Mouse (Mus musculus) layer of hippocampus, adult 8-10 months (tissue): ENCODE results near the gene Sgo2a. TPM values are rescaled to one million over a fixed set of nuclear protein-coding genes. Genes with fewer than 3 reads are reported as not detected.
"Not testable (repeated sequence)": the region's sequence is repeated elsewhere in the genome, so short reads cannot be mapped to it uniquely, and the experiment has no call there.

ENCODE experiments used
- DNase-seq, 2 experiments: peaks; one replicate each; pipeline ENCODE4 v3.0.0; 2022; ENCODE audit warnings: low spot score in 2 of 2
- total RNA-seq, 4 experiments: library from RNA; stranded (reverse); gene quantifications; 2 replicates each; pipeline ENCODE4 v1.2.4; 2022

The Sgo2a gene
- total RNA-seq, 4 experiments from 2014 or later: 0.36 to 0.67 (median 0.40) TPM

DNA sequence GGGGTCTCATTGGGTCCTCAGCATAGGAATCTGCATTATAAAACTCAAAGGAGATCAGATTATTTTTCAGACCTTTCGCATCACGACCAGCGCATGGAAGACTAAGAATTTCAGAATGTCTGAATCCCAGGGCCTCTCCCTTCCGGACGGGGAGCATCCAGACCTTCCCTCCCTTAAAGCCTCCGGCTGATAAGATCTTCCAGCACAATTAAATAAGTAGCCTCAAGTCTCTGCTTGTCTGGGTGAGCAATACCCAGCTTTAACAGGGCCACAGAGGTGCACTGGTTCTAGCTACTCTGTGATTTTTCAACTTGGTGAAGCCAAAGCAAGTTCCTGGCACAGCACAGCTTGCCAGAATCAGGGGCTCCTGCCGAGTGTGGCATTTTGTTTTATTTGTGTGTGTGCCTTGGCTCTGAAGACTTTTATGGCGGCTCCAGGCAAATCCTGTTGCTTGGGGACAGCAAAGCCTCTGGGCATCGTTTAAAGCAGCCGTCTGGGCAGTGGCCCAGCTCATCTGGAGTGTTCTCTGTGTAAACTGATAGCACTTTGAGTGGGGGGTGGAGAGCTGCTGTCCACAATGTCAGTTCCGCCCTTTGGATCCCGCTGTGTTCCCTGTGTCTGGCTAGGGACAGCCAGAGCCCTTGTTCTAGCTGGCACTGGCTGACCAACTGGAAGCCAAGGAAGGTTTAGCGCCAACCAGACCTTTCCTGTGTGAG, 34.5 kb downstream of the Sgo2a start:
- DNase-seq: peak; percentile 56 to 63

DNA sequence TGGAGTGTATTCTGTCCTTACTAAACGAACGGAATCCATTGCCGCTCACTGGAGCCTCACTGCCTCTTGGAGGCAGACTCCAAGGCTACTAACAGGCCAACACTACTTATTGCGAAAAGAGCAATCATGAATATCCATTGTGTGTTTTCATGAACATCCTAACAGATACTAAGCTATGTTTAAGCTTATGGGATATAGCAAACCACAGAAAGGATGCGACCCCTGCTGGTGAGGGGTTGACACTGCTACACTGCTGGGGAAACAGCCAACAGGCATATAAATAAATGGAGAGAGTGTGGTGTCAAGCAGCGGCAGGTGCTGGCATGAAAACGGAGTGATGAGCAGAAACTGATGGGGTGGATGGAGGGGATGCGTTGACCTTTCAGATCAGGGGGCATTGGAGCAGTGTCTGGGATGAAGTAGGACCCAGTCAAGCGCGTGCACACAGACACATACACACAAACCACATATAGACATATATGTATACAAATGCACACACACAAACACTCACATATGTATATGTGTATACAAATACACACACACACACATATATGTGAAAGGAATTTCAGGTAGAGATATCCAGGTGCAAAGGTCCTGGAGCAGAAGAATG, 35.5 kb downstream of the Sgo2a start:
- peak; percentile 21 to 36 for DNase-seq

DNA sequence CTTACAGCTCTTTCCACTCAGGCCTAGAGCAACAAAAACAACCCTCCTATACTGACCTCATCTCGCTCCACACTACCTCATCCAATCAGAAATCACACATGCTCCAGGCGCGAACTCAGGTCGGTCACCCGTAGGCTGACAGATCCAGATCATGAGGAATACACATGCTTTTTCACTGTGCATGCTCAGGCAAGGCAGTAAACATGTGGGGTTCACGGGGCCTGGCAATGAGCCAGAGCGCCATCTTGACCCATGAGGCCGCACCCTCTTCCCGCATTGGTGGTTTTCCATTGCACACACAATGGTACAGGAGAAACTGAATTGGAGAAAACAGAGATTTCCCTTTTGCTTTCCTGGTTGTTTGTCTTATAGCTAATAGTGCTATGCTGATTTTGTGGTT, 41.5 kb downstream of the Sgo2a start:
- DNase-seq: not testable (repeated sequence)

DNA sequence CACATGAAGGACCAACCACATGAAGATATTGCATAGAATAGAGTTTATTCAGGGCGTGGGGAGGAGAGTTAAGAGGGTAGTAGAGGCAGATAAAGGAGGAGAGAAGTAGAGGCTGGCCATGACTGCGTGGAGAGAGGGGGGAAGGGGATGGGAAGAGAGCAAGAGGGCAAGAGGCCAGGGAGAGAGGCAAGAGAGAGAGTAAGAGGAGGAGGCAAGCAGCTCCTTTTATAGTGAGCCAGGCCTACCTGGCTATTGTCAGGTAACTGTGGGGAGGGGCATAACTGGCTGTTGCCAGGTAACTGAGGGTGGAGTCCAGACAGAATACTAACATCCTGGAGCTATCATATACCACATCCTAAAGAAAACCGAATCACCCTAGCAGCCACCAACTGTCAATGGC, 49.3 kb downstream of the Sgo2a start:
- no peak for DNase-seq

DNA sequence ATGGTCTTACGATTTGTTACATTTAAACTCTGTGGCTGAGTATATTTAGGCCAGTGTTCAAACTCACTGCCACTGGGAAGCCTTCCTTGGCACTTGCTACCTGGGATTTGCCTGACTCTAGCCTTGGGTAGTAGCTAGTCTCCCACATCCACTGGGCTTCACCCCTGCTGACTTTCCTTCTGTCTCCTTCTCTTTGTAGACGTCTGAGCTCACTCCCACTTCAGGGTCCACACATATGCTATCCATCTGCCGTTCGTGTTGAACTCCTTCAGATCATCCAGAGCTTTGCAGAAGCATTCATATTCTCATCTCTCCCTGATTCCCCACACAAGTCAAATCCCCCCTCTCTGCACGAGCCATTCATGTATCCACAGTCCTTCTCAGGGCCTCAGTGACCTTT, 49.8 kb downstream of the Sgo2a start:
- DNase-seq: peak; percentile 24 to 30

DNA sequence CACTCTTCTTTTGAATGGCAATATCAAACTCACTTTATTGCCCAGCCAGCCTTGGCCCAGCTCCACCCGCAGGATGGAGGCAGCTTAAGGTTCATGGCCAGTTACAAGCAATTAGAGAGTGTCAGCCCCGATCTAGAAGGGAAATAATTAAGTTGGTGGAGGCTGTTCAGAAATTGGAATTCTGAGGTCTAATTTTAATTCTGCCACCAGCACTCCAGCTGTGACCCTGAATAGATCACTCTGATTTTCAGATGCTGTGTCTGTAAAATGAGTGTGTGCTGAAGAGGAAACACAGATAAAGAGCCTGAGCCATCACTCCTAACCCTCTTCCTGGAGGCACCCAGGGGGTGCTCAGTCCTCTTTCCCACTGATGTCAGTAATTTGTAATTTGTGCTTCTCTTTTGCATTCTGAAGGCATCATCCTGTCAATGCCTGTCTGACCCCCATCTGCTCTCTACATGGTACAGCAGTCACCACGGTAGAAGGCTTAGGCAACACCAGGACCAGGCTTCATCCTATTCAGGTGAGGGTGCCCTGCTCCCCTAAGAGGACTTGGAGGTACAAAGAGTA, 51.0 kb downstream of the Sgo2a start:
- DNase-seq: no peak

DNA sequence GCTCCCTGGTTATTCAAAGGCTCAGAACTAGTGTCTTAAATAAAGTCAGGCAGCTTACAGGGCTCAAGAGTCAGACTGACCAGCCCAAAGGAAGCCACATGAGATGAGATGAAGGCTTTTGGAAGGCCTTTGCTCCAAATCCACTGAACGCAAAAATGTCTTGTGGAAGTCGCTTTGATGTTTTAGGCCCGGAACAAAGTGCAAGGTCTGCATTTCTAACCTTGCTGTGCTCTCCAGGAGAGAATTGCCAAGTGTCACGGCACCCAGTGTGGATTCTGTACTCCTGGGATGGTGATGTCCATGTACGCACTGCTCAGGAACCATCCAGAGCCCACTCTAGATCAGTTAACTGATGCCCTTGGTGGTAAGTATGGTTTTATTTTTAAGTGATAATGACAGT, 53.4 kb downstream of the Sgo2a start:
- DNase-seq: no peak

DNA sequence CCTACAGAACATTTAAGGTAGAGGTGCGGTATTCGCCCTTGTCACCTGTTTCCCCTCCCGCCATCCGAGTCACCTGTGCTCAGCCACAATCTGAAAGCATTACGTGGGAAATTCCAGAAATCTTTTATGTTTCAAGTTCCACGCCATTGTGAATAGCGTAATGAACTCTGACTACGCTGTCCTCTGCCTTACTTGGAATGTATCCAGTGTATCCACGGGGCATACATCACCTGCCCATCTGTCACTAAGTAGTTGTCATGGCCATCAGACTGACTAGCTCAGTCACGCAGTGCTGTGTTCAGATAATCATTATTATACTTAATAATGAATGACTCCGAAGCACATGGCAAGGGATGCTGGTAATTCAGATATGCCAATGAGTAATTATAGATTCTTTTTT, 59.8 kb downstream of the Sgo2a start:
- DNase-seq: no peak

DNA sequence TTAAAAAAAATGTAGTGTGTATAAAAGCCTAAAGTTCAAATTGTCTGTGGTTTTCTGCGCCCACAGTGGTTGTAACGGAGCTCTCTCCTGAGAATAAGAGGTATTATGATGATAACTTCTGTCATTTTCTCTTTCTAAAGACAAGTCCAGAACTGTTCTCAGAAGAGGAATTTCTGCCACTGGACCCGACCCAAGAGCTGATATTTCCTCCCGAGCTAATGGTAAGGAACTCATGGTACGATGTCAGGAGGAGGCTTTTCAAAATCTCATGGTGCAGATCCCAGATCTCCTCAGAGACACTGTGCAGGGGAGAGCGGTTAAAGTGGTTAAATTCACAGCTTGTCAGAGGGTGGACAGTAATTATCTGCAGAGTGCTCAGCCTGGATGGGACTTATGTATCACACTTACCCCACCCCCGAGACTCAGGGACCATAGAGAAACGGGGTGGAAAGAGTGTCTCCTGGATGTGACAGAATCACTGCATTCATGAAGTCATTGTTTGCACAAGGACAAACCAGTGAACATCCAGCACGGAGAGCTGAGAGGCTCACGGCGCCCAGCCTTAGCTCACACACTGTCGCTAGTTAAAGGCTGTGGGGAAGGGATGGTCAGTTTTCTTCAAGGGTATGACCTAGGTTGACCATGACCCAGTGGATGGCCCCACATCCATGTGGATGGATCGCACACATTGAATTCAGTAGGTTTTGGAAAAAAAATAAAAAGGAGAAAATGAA, 60.5 kb downstream of the Sgo2a start:
- DNase-seq: no peak

DNA sequence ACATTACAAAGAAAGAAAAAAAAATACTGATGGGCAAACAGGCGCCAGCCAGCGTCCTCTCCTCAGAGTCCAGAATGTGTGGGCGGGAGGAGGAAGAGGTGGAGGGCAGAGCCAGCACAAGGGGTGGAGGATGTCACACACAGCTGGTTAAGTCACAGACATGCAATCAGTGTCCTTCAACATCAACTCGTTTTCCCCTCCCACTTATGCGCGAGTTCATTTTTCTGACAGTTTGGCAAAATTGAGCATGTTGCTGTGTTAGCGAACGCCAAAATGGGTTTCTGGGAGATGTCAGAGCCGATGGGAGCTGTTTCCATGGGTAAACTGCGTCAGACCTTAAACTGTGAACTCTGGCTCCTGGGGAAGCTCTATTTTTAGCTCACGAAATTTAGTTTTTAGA, 61.2 kb downstream of the Sgo2a start:
- no peak for DNase-seq

DNA sequence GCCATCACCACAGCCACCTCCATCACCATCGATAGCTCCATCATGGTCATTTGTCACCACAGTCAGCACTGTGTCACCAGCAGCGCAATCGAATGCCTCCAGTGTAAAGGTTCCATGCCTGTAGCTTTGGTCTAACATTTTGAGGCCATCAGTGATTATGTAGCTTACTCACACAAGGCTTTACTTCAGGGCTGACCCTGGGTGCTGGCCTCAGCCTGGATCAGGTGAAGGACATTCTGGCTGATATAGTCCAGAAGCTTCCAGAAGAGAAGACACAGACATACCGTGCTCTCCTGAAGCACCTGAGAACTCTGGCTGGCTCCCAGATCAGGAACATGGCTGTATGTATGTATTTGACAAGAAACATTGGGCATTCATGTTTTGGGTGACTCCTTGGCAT, 63.1 kb downstream of the Sgo2a start:
- no peak for DNase-seq

DNA sequence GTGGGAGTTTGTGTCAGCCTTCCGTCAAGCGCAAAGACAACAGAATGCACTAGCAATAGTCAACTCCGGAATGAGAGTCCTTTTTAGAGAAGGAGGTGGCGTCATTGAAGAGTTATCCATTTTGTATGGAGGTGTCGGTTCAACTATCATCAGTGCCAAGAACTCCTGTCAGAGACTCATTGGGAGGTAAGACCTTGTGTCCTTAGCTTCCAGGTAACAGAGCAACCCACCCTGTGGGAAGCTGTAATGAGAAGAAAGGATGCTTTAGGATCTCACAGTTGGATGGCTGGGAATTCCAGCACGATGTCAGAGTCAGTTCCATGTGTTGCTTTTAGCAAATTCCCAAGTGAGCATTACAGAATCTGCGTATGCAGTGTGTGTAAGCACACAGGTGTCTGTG, 66.4 kb downstream of the Sgo2a start:
- no peak for DNase-seq

DNA sequence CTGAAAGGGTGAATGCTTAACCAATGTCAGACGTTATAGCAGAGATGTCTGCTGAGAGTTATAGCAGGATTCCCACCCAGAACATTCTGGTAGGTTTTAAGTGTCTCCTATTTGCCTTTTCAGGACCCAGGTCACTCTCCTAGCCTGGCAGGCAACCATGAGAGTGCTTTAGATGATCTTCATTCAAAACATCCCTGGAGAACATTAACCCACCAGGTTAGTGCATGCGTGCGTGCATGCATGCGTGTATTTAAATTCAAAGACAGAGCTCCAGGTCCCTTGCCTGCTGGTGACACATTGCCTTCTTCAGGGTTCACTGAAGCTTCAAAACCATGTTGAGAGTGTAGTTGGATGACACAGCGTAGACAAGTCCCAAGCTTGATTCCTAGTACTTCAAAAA, 69.4 kb downstream of the Sgo2a start:
- DNase-seq: no peak

DNA sequence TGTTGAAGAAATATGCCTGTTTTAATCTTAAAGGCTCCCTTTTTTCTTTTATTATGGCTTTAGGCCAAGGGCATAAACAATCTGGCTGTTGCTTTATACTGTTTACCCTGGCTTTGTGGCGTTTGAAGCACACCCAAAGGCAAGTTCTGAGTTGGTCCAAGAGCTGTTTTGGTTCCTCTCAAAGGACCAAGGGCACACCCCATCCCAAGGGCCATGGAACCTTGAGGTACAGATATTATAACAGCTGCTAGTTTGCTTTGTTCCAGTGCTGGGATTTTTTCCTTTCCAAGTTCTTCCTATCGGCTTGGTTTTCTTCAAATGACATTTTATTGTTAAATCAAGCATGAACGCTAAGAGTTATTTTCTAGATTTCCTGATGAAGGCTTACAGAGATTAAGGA, 69.8 kb downstream of the Sgo2a start:
- DNase-seq: no peak

DNA sequence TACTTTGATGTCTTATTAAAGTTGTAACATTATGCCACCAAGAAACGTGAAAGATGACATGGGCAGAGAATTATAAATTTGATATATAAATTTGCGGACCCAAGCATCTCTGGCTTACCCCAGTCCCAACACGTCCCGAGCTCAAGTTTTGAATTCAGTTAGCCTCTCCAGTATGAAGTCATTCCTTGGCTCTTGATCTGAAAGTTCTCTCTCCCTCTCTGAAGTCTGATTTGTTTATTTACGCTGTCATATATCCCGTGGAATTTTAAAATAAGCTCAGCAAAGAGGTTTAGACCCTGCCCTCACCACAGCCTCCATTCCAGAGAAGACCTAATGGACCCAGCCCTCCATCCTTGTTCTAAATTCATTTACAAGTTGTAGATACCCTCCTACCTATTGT, 73.4 kb downstream of the Sgo2a start:
- no peak for DNase-seq

DNA sequence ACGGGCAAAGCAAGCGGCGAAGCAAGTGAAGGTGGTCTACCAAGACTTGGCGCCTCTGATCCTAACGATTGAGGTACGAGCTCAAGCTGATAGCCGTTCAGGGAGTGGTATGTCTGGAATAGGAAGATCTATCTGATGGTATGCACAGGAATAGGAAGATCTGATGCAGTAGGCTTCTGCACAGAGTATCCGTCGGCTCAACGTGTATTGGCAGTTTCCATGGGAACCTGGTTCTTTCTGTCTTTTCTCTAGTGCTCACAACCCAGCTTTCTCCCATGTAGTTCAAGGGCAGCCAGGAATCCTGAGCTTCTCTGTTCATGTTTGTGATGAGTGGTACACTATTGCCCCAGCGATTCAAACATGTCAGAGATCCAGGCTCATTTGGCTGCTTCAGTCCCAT, 74.3 kb downstream of the Sgo2a start:
- DNase-seq: no peak

DNA sequence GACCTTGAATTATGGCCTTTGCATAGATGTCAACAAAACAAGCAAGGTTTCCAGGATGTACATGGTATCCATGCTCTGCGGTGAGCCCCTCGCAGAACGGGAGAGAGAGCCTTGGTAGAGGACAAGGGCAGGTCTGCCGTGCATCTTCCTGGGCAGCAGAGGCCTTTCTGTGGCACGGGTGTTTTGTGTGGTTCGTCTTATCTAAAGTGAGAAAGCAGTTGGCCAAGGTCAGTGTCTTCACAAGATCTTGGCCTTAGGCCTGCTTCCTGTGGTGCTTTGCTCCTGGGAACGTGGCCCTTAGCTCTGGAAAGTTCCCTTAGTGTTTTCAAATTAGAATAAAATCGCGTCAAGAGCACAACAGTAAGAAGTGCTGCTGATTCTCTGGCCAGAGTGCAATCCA, 75.2 kb downstream of the Sgo2a start:
- DNase-seq: no peak

DNA sequence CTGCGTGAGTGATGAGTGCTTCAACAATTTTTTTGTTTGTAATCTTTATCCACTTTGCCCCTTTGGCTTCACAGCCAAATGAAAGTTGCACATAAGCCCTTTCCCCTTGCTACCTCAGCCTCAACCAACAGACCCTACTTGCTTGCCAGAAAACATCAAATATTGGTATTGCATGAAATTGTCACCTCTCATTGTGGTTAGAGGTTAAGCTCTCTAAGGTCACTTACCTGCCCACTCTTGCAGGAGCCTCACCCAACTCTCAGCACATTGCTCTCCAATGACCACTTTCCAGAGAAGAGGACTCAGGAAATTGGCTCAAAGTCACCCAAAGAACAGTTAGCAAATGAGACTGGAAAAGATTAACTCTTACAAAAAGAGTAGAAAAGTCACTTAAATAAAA, 75.7 kb downstream of the Sgo2a start:
- DNase-seq: no peak

DNA sequence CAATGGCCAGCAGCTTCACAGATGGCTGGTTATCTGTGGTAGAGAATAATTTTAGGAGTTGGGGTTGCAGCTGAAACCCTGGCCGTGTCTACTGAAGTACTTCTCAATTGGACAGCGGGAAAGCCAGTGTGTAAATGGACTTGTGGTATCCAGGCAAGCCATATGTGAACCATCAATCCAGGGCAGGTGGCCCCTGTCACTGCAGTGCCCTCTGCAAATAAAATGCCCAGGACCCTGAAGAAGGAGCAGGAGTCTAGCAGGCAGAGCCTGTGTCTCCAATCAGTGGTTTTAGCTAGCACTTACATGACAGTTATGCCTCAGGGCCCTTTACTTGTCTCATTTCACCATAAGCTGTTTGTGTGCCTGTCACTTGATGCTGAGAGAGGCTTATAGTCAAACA, 76.6 kb downstream of the Sgo2a start:
- DNase-seq: no peak

DNA sequence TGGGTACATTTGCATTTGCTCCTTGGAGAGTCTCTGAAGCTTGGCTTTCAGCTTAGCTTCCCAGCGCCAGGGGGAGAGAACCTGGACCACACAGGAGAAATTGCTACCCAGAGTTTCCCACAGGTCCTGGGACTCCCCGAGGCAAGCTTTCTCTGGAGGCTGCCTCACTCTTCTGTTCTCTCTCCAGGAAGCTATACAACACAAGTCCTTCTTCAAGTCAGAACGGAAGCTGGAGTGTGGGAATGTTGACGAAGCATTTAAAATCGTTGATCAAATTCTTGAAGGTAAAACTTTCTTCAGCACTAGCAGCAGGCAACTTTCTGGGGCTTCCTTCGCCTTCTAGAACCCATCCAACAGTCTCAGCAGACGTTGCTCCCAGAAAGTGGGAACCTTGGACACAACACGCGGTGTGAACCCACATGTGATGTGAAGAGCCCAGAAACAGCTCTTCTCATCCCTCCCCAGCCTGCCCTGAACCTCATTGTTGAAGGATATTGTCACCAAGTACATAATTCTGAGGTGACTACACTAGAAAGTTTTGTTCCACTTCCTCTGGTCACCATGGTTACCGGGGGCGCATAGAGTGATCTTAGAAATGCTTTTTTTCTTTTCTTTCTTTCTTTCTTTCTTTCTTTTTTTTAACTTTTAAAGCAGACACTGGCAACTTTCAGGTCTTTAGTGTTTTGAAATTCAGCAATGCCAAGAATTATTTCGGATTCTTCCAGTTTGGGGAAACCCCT, 77.4 kb downstream of the Sgo2a start:
- no peak for DNase-seq

DNA sequence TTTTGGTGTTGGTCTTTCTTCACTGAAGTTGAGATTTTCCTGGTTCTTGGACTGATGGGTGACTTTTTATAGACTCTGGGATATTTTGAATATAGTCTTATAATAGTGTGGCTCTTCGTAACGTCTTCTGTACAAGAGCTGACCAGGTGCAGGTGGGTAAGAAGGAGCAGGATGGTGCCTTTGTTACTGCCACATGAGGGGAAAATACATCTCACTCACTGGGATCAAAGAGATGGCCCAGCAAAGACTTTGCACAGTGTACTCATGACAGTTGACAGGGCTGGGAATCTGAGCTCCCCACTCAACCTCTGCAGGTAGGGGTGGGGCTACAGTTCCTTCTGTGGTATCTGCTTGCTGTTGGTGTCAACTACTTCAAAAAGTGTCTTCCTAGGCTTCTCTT, 78.5 kb downstream of the Sgo2a start:
- DNase-seq: no peak
